Mouse (Mus musculus): ENCODE measurements around the gene Atg2b.

- TF ChIP-seq POLR2A (IDR thresholded peaks at IDR 0.05; ENCODE audit: insufficient read depth, low read depth, low read length) (no peak), CTCF (IDR thresholded peaks at IDR 0.05; ENCODE audit: insufficient read depth, low read depth, low read length) (no peak)
Measured at GRCm38 (mm10) chr12:105574356-105574755, 110.7 kb downstream of the Atg2b start.

All from olfactory bulb, adult 2 months (tissue).